Mouse (Mus musculus): Measurements from ENCODE around the gene Ubl3. TPM values are rescaled to one million over a fixed set of nuclear protein-coding genes. Genes with fewer than 3 reads are reported as not detected.

Ubl3 gene
- polyA plus RNA-seq, 1 experiment, result 45.3 TPM

GRCm38 (mm10) chr5:148578353-148578752, 25.8 kb upstream of the Ubl3 start:
- WGBS, result 92% methylated on average over 8 of the region's 8 CpGs
- H3K27ac ChIP-seq (ENCODE audit: control insufficient read depth, insufficient read depth, low read length), result no peak overlapping the region
- H3K4me3 ChIP-seq (ENCODE audit: control insufficient read depth, insufficient read depth, low read length), result no peak overlapping the region
- H3K27me3 ChIP-seq (ENCODE audit: control insufficient read depth, insufficient read depth, low read length), result no peaks in the 10 kb centered on the region
- no peaks in the 10 kb centered on the region for H3K4me1 ChIP-seq (replicated peaks; ENCODE audit: control insufficient read depth, insufficient read depth, low read length)
- no peaks in the 10 kb centered on the region for H3K36me3 ChIP-seq (ENCODE audit: control insufficient read depth, insufficient read depth, low read length)
- TF ChIP-seq POLR2A (IDR thresholded peaks at IDR 0.05; ENCODE audit: control insufficient read depth, extremely low read depth, insufficient read depth, low read length, poor library complexity), result no peak
- TF ChIP-seq CTCF (IDR thresholded peaks at IDR 0.05; ENCODE audit: borderline replicate concordance, control insufficient read depth, extremely low read depth, insufficient read depth, low read length, poor library complexity), result no peak
- DNase-seq, result no peak

GRCm38 (mm10) chr5:148577278-148577677, 24.7 kb upstream of the Ubl3 start:
- Histone ChIP-seq H3K27ac (ENCODE audit: control insufficient read depth, insufficient read depth, low read length) (no peak overlapping the region), H3K4me1 (replicated peaks; ENCODE audit: control insufficient read depth, insufficient read depth, low read length) (no peaks in the 10 kb centered on the region), H3K4me3 (ENCODE audit: control insufficient read depth, insufficient read depth, low read length) (no peak overlapping the region), H3K27me3 (ENCODE audit: control insufficient read depth, insufficient read depth, low read length) (no peaks in the 10 kb centered on the region), H3K36me3 (ENCODE audit: control insufficient read depth, insufficient read depth, low read length) (no peaks in the 10 kb centered on the region)
- WGBS, result 85% methylated on average over 9 of the region's 9 CpGs
- DNase-seq, result no peak
- TF ChIP-seq CTCF (IDR thresholded peaks at IDR 0.05; ENCODE audit: borderline replicate concordance, control insufficient read depth, extremely low read depth, insufficient read depth, low read length, poor library complexity) (no peak), POLR2A (IDR thresholded peaks at IDR 0.05; ENCODE audit: control insufficient read depth, extremely low read depth, insufficient read depth, low read length, poor library complexity) (no peak)

- 88% methylated on average over 5 of the region's 5 CpGs for WGBS
- Histone ChIP-seq H3K27me3 (ENCODE audit: control insufficient read depth, insufficient read depth, low read length) (no peaks in the 10 kb centered on the region), H3K27ac (ENCODE audit: control insufficient read depth, insufficient read depth, low read length) (no peak overlapping the region; the same call in 1 of the 2 replicates), H3K36me3 (ENCODE audit: control insufficient read depth, insufficient read depth, low read length) (no peaks in the 10 kb centered on the region), H3K4me3 (ENCODE audit: control insufficient read depth, insufficient read depth, low read length) (no peak overlapping the region), H3K4me1 (replicated peaks; ENCODE audit: control insufficient read depth, insufficient read depth, low read length) (no peaks in the 10 kb centered on the region)
- DNase-seq, result no peak
- TF ChIP-seq POLR2A (IDR thresholded peaks at IDR 0.05; ENCODE audit: control insufficient read depth, extremely low read depth, insufficient read depth, low read length, poor library complexity), result no peak
- no peak for TF ChIP-seq CTCF (IDR thresholded peaks at IDR 0.05; ENCODE audit: borderline replicate concordance, control insufficient read depth, extremely low read depth, insufficient read depth, low read length, poor library complexity)
These were observed 22.6 kb upstream of the Ubl3 start for GRCm38 (mm10) chr5:148575163-148575562.

GRCm38 (mm10) chr5:148572676-148573075, 20.1 kb upstream of the Ubl3 start:
- no peaks in the 10 kb centered on the region for H3K27me3 ChIP-seq (ENCODE audit: control insufficient read depth, insufficient read depth, low read length)
- no peak for DNase-seq
- H3K4me3 ChIP-seq (ENCODE audit: control insufficient read depth, insufficient read depth, low read length), result no peak overlapping the region
- no peak for TF ChIP-seq CTCF (IDR thresholded peaks at IDR 0.05; ENCODE audit: borderline replicate concordance, control insufficient read depth, extremely low read depth, insufficient read depth, low read length, poor library complexity)
- no peak for TF ChIP-seq POLR2A (IDR thresholded peaks at IDR 0.05; ENCODE audit: control insufficient read depth, extremely low read depth, insufficient read depth, low read length, poor library complexity)
- no peak overlapping the region for H3K27ac ChIP-seq (ENCODE audit: control insufficient read depth, insufficient read depth, low read length)
- no peaks in the 10 kb centered on the region for H3K36me3 ChIP-seq (ENCODE audit: control insufficient read depth, insufficient read depth, low read length)
- 89% methylated on average over 5 of the region's 5 CpGs for WGBS
- H3K4me1 ChIP-seq (replicated peaks; ENCODE audit: control insufficient read depth, insufficient read depth, low read length), result no peaks in the 10 kb centered on the region

- TF ChIP-seq POLR2A (IDR thresholded peaks at IDR 0.05; ENCODE audit: control insufficient read depth, extremely low read depth, insufficient read depth, low read length, poor library complexity) (no peak), CTCF (IDR thresholded peaks at IDR 0.05; ENCODE audit: borderline replicate concordance, control insufficient read depth, extremely low read depth, insufficient read depth, low read length, poor library complexity) (no peak)
- Histone ChIP-seq H3K36me3 (ENCODE audit: control insufficient read depth, insufficient read depth, low read length) (no peaks in the 10 kb centered on the region), H3K4me3 (ENCODE audit: control insufficient read depth, insufficient read depth, low read length) (no peak overlapping the region), H3K4me1 (replicated peaks; ENCODE audit: control insufficient read depth, insufficient read depth, low read length) (no peaks in the 10 kb centered on the region), H3K27me3 (ENCODE audit: control insufficient read depth, insufficient read depth, low read length) (no peaks in the 10 kb centered on the region), H3K27ac (ENCODE audit: control insufficient read depth, insufficient read depth, low read length) (no peak overlapping the region)
- no peak for DNase-seq
- whole genome bisulfite sequencing, result 95% methylated on average over 14 of the region's 14 CpGs
These were observed 18.1 kb upstream of the Ubl3 start for GRCm38 (mm10) chr5:148570571-148571304.

- H3K27me3 ChIP-seq (ENCODE audit: control insufficient read depth, insufficient read depth, low read length), result no peaks in the 10 kb centered on the region
- TF ChIP-seq CTCF (IDR thresholded peaks at IDR 0.05; ENCODE audit: borderline replicate concordance, control insufficient read depth, extremely low read depth, insufficient read depth, low read length, poor library complexity), result no peak
- TF ChIP-seq POLR2A (IDR thresholded peaks at IDR 0.05; ENCODE audit: control insufficient read depth, extremely low read depth, insufficient read depth, low read length, poor library complexity), result no peak
- WGBS, result 81% methylated on average over 13 of the region's 13 CpGs
- no peaks in the 10 kb centered on the region for H3K36me3 ChIP-seq (ENCODE audit: control insufficient read depth, insufficient read depth, low read length)
- H3K4me3 ChIP-seq (ENCODE audit: control insufficient read depth, insufficient read depth, low read length), result no peak overlapping the region
- no peak overlapping the region for H3K27ac ChIP-seq (ENCODE audit: control insufficient read depth, insufficient read depth, low read length)
- DNase-seq, result no peak
- no peaks in the 10 kb centered on the region for H3K4me1 ChIP-seq (replicated peaks; ENCODE audit: control insufficient read depth, insufficient read depth, low read length)
These were observed 16.9 kb upstream of the Ubl3 start for GRCm38 (mm10) chr5:148569444-148569843.

Data from thymus, adult 2 months (tissue).